Mouse (Mus musculus) erythroblast, embryonic 14.5 days (primary cell): ENCODE data around the gene Vmn1r4.

Experiments
- GATA1 ChIP-seq: IDR thresholded peaks from 2 replicates; pipeline ENCODE4 v1.6.1; 2012; ENCODE audit warnings: low read length, inconsistent platforms, mixed read lengths
- TAL1 ChIP-seq: IDR thresholded peaks from 3 replicates; pipeline ENCODE4 v1.6.1; 2012; ENCODE audit warnings: low read length, inconsistent platforms, mixed read lengths

- TF ChIP-seq GATA1 = no peak
- no peak for TF ChIP-seq TAL1
Observed at GRCm38 (mm10) chr6:56923726-56924707, at the start of gene Vmn1r4, which contains the start of gene Nt5c3.
